11 mouse cellular contexts compared by ENCODE assay signal in genomic region chr4:42946733-42947290, GRCm38 (mm10). TPM values are rescaled to one million over a fixed set of nuclear protein-coding genes. Genes with fewer than 3 reads are reported as not detected.
A peak's percentile ranks its signal among the peaks of the same experiment; 100 is the strongest.
DNase-seq lines count a peak whose midpoint lies in the region; ATAC-seq and TF ChIP-seq lines count a peak whose summit lies in the region.
"Had no signal": no experiment of that assay in that cellular context is flagged by ENCODE, and none has a peak within 500 bp of the region (broad histone marks: within the 10 kb centered on the region; RNA-seq: fewer than 3 reads in every experiment).

No protein-coding gene starts in this region.

- H3K27me3 ChIP-seq in cerebellum, adult 2 months (ENCODE audit: control insufficient read depth, insufficient read depth, low read length) = no peaks in the 10 kb centered on the region
- no peaks in the 10 kb centered on the region for H3K27me3 ChIP-seq in hindbrain, embryonic 14.5 days (ENCODE audit: control insufficient read depth, insufficient read depth, low read length)
- no peaks in the 10 kb centered on the region; the same call in 1 of the 2 replicates for H3K27me3 ChIP-seq in splenic B cell, adult 2 months (ENCODE audit: control insufficient read depth, insufficient read depth, low read length, poor library complexity, severe bottlenecking)

- peak; percentile 50 for ATAC-seq in hindbrain, embryonic 14.5 days (ENCODE audit: low FRiP score)
- no peak for ATAC-seq in megakaryocyte progenitor cell, adult 5-6 weeks (replicated peaks; ENCODE audit: poor library complexity)

- no peaks in the 10 kb centered on the region for H3K36me3 ChIP-seq in hindbrain, embryonic 14.5 days (replicated peaks; ENCODE audit: control insufficient read depth, insufficient read depth)
- H3K36me3 ChIP-seq in splenic B cell, adult 2 months (ENCODE audit: control insufficient read depth, insufficient read depth, low read length, poor library complexity, severe bottlenecking) = no peaks in the 10 kb centered on the region

- peak overlapping the region; percentile 28 for H3K9ac ChIP-seq in hindbrain, embryonic 14.5 days

- H3K4me1 ChIP-seq in cerebellum, adult 2 months (ENCODE audit: control insufficient read depth, insufficient read depth, low read length) = peaks cover 13% of the 10 kb centered on the region
- peaks cover 45% of the 10 kb centered on the region for H3K4me1 ChIP-seq in hindbrain, embryonic 14.5 days (replicated peaks; ENCODE audit: control insufficient read depth, insufficient read depth, low read length)

- peak overlapping the region; percentile 38 for H3K4me2 ChIP-seq in hindbrain, embryonic 14.5 days (replicated peaks)

- TF ChIP-seq CTCF in cerebellum, adult 2 months (IDR thresholded peaks at IDR 0.05; ENCODE audit: borderline replicate concordance, insufficient read depth, low read depth, low read length) = no peak

- intact Hi-C loops in heart, postnatal 10 days (cut with DNase I) = loop anchor here (2.0 kb wide), 2 partner anchors 14 to 70 kb away; no protein-coding TSS in a partner anchor

- no peaks in the 10 kb centered on the region for H3K9me3 ChIP-seq in hindbrain, embryonic 14.5 days (ENCODE audit: control insufficient read depth, low read length)

- DNase-seq in cerebellum, adult 9-11 months = peak; percentile 50
- no peak for DNase-seq in cerebellum, adult 2 months
- DNase-seq in hindbrain, embryonic 14.5 days (ENCODE audit: low spot score) = peak; percentile 84
- DNase-seq in mesoderm, embryonic 11.5 days (ENCODE audit: low read depth, low spot score) = peak; percentile 61
- DNase-seq in splenic B cell, adult 2 months (ENCODE audit: low read depth, low spot score) = peak; percentile 27
- no peak for DNase-seq in heart, postnatal 10 days
- no peak for DNase-seq in gastrocnemius, adult 8-10 months (ENCODE audit: low spot score in 2 of 2)

- WGBS in cerebellum, adult 2 months = 60% methylated on average over 10 of the region's 10 CpGs
- 18% methylated on average over 10 of the region's 10 CpGs for WGBS in hindbrain, embryonic 14.5 days

- no peak for TF ChIP-seq POLR2A in cerebellum, adult 2 months (IDR thresholded peaks at IDR 0.05; ENCODE audit: borderline replicate concordance, insufficient read depth, low read length)

- no peak overlapping the region for H3K27ac ChIP-seq in cerebellum, adult 2 months (ENCODE audit: insufficient read depth, low read length)
- peak overlapping the region; percentile 89 for H3K27ac ChIP-seq in hindbrain, embryonic 14.5 days
- H3K27ac ChIP-seq: kidney, postnatal 0 days had no signal

- no peak overlapping the region for H3K4me3 ChIP-seq in cerebellum, adult 2 months (replicated peaks; ENCODE audit: insufficient read depth, low read depth, low read length)
- H3K4me3 ChIP-seq in hindbrain, embryonic 14.5 days (replicated peaks; ENCODE audit: low read length) = no peak overlapping the region

RNA-seq across cellular contexts. Expression of gene Dnajb5, which starts 2.8 kb away (rescaled TPM):
- polyA plus RNA-seq in cerebellum, adult 2 months (2012; rRNA removed) = 55.0 and 58.7 TPM in 2 replicates
- 38.5 and 42.0 TPM in 2 replicates for polyA plus RNA-seq in hindbrain, embryonic 14.5 days (2014; fragmentation: Nextera tagmentation; extraction: Ambion mirVana)
- total RNA-seq in megakaryocyte progenitor cell, adult 5-6 weeks (2015) = 2.2 and 4.5 TPM in 2 replicates
- 0.98 and 1.1 TPM in 2 replicates for total RNA-seq in megakaryocyte progenitor cell, adult 5-6 weeks (2017)
- 10 to 100 TPM; 61.8 to 68.9 TPM for total RNA-seq in heart, postnatal 10 days (2021)
- 100 to 1,000 TPM; 203 to 225 (median 211) TPM for total RNA-seq in gastrocnemius, adult 8-10 months (2022)

RNA-seq across cellular contexts. Expression of gene 1700022I11Rik, which starts 22.6 kb away (rescaled TPM):
- not detected in 2 replicates for polyA plus RNA-seq in cerebellum, adult 2 months (2012; rRNA removed)
- polyA plus RNA-seq in hindbrain, embryonic 14.5 days (2014; fragmentation: Nextera tagmentation; extraction: Ambion mirVana) = 0.63 and 0.71 TPM in 2 replicates
- not detected in 2 replicates for total RNA-seq in megakaryocyte progenitor cell, adult 5-6 weeks (2015)
- 0.37 and 0.41 TPM in 2 replicates for total RNA-seq in megakaryocyte progenitor cell, adult 5-6 weeks (2017)
- total RNA-seq in heart, postnatal 10 days (2021) = not detected
- total RNA-seq in gastrocnemius, adult 8-10 months (2022) = not detected

RNA-seq across cellular contexts. Expression of gene Phf24, which starts 30.4 kb away (rescaled TPM):
- 79.9 and 84.1 TPM in 2 replicates for polyA plus RNA-seq in cerebellum, adult 2 months (2012; rRNA removed)
- polyA plus RNA-seq in hindbrain, embryonic 14.5 days (2014; fragmentation: Nextera tagmentation; extraction: Ambion mirVana) = 43.5 and 47.8 TPM in 2 replicates
- 0.30 and 0.46 TPM in 2 replicates for total RNA-seq in megakaryocyte progenitor cell, adult 5-6 weeks (2015)
- 0.03 and 0.79 TPM in 2 replicates for total RNA-seq in megakaryocyte progenitor cell, adult 5-6 weeks (2017)
- 1 to 10 TPM; 8.0 to 9.5 TPM for total RNA-seq in heart, postnatal 10 days (2021)
- under 1 TPM; 0.27 to 0.67 (median 0.50) TPM for total RNA-seq in gastrocnemius, adult 8-10 months (2022)
- total RNA-seq: neutrophil, adult 5-6 weeks had no signal
- polyA plus RNA-seq: C2C12 had no signal

RNA-seq across cellular contexts. Expression of gene Vcp, which starts 53.5 kb away (rescaled TPM):
- polyA plus RNA-seq in cerebellum, adult 2 months (2012; rRNA removed) = 196 and 200 TPM in 2 replicates
- 470 and 518 TPM in 2 replicates for polyA plus RNA-seq in hindbrain, embryonic 14.5 days (2014; fragmentation: Nextera tagmentation; extraction: Ambion mirVana)
- total RNA-seq in megakaryocyte progenitor cell, adult 5-6 weeks (2015) = 126 and 153 TPM in 2 replicates
- total RNA-seq in megakaryocyte progenitor cell, adult 5-6 weeks (2017) = 268 and 294 TPM in 2 replicates
- 100 to 1,000 TPM; 306 to 324 TPM for total RNA-seq in heart, postnatal 10 days (2021)
- 100 to 1,000 TPM; 252 to 285 (median 260) TPM for total RNA-seq in gastrocnemius, adult 8-10 months (2022)

Comparison
In these comparisons a context has a peak if more than half of its experiments do, and no peak if none do; other contexts are left out.
1. DNase-seq: peak in cerebellum, adult 9-11 months (single experiment), hindbrain, embryonic 14.5 days (single experiment), mesoderm, embryonic 11.5 days (single experiment) and splenic B cell, adult 2 months (single experiment); none in cerebellum, adult 2 months (0 of 2), heart, postnatal 10 days (0 of 2) and gastrocnemius, adult 8-10 months (0 of 2).
2. RNA of gene Dnajb5, which starts 2.8 kb away (total RNA-seq): 203 to 225 TPM in gastrocnemius, adult 8-10 months and 61.8 to 68.9 TPM in heart, postnatal 10 days; 0.98 to 4.5 TPM in megakaryocyte progenitor cell, adult 5-6 weeks; every median in the first group is over 10 times any median in the second.
3. RNA of gene Phf24, which starts 30.4 kb away (total RNA-seq): 8.0 to 9.5 TPM in heart, postnatal 10 days; 0.03 to 0.79 TPM in megakaryocyte progenitor cell, adult 5-6 weeks and 0.27 to 0.67 TPM in gastrocnemius, adult 8-10 months; every median in the first group is over 4 times any median in the second.